Mouse (Mus musculus) v-Abl transformed pro-B cells (cell line): ENCODE results near the gene Ube2o.

Experiments used
- in situ Hi-C, 2 experiments: fragments of 400-800 bp; cut with MboI; formaldehyde crosslinking; loops; one replicate each; pipeline ENCODE4 v1.15.1; 2025; ENCODE audit not compliant: unreplicated experiment in 2 of 2

Ube2o gene

GRCm38 (mm10) chr11:116523699-116524189 is 57.5 kb downstream of the Ube2o start:
- in situ Hi-C loops, result loop anchor here (25.0 kb wide), 3 partner anchors 289 to 1186 kb away; partner anchors contain the start of gene Otop3 (in 1 of the 2)

GRCm38 (mm10) chr11:116522886-116523698 is 58.2 kb downstream of the Ube2o start:
- in situ Hi-C loops, result loop anchor here (25.0 kb wide), 3 partner anchors 289 to 1186 kb away; partner anchors contain the start of gene Otop3 (in 1 of the 2)

- in situ Hi-C loops, result loop anchor here (25.0 kb wide), 3 partner anchors 290 to 1185 kb away; partner anchors contain the start of gene Otop3 (in 1 of the 2)
These were observed 59.2 kb downstream of the Ube2o start for GRCm38 (mm10) chr11:116522046-116522445.

GRCm38 (mm10) chr11:116521143-116521542 is 60.1 kb downstream of the Ube2o start:
- in situ Hi-C loops, result loop anchor here (25.0 kb wide), 3 partner anchors 291 to 1184 kb away; partner anchors contain the start of gene Otop3 (in 1 of the 2)

- in situ Hi-C loops, result loop anchor here (25.0 kb wide), 3 partner anchors 294 to 1181 kb away; partner anchors contain the start of gene Otop3 (in 1 of the 2)
These were observed 62.8 kb downstream of the Ube2o start for GRCm38 (mm10) chr11:116518482-116518881.

GRCm38 (mm10) chr11:116515330-116516020 is 65.8 kb downstream of the Ube2o start:
- in situ Hi-C loops, result loop anchor here (25.0 kb wide), 3 partner anchors 297 to 1178 kb away; partner anchors contain the start of gene Otop3 (in 1 of the 2)

GRCm38 (mm10) chr11:116513531-116514038 is 67.7 kb downstream of the Ube2o start:
- in situ Hi-C loops, result loop anchor here (25.0 kb wide), 3 partner anchors 299 to 1176 kb away; partner anchors contain the start of gene Otop3 (in 1 of the 2)

GRCm38 (mm10) chr11:116512987-116513386 is 68.3 kb downstream of the Ube2o start:
- in situ Hi-C loops, result loop anchor here (25.0 kb wide), 3 partner anchors 299 to 1176 kb away; partner anchors contain the start of gene Otop3 (in 1 of the 2)

GRCm38 (mm10) chr11:116512154-116512553 is 69.1 kb downstream of the Ube2o start:
- in situ Hi-C loops, result loop anchor here (25.0 kb wide), 3 partner anchors 300 to 1175 kb away; partner anchors contain the start of gene Otop3 (in 1 of the 2)

GRCm38 (mm10) chr11:116511301-116511868 is 69.9 kb downstream of the Ube2o start:
- in situ Hi-C loops, result loop anchor here (25.0 kb wide), 3 partner anchors 301 to 1174 kb away; partner anchors contain the start of gene Otop3 (in 1 of the 2)

GRCm38 (mm10) chr11:116508689-116509088 is 72.6 kb downstream of the Ube2o start:
- in situ Hi-C loops, result loop anchor here (10.0 to 25.0 kb wide), 4 partner anchors 296 to 1171 kb away; partner anchors contain the start of gene Otop3 (in 1 of the 2)

GRCm38 (mm10) chr11:116506151-116506875 is 74.9 kb downstream of the Ube2o start:
- in situ Hi-C loops, result loop anchor here (10.0 to 25.0 kb wide), 4 partner anchors 298 to 1169 kb away; partner anchors contain the start of gene Otop3 (in 1 of the 2)

GRCm38 (mm10) chr11:116505573-116505972 is 75.7 kb downstream of the Ube2o start:
- in situ Hi-C loops, result loop anchor here (10.0 to 25.0 kb wide), 4 partner anchors 299 to 1168 kb away; partner anchors contain the start of gene Otop3 (in 1 of the 2)

- in situ Hi-C loops, result loop anchor here (10.0 to 25.0 kb wide), 4 partner anchors 300 to 1167 kb away; partner anchors contain the start of gene Otop3 (in 1 of the 2)
These were observed 76.7 kb downstream of the Ube2o start for GRCm38 (mm10) chr11:116504516-116504915.

- in situ Hi-C loops, result loop anchor here (10.0 to 25.0 kb wide), 4 partner anchors 304 to 1164 kb away; partner anchors contain the start of gene Otop3 (in 1 of the 2)
These were observed 80.1 kb downstream of the Ube2o start for GRCm38 (mm10) chr11:116501005-116501746.

- in situ Hi-C loops, result loop anchor here in 1 of 2 experiments (10.0 kb wide), 1 partner anchor 126 kb away; the partner anchor contains the start of gene Rhbdf2
These were observed 82.2 kb downstream of the Ube2o start for GRCm38 (mm10) chr11:116499018-116499417.

- in situ Hi-C loops, result loop anchor here in 1 of 2 experiments (10.0 kb wide), 1 partner anchor 126 kb away; the partner anchor contains the start of gene Rhbdf2
These were observed 82.7 kb downstream of the Ube2o start for GRCm38 (mm10) chr11:116498596-116498995.

- in situ Hi-C loops, result loop anchor here in 1 of 2 experiments (10.0 kb wide), 1 partner anchor 127 kb away; the partner anchor contains the start of gene Rhbdf2
These were observed 83.9 kb downstream of the Ube2o start for GRCm38 (mm10) chr11:116497313-116497712.
